Mouse (Mus musculus): ENCODE measurements around the gene Stard3.

Stard3 gene

GRCm38 (mm10) chr11:98400161-98400726 lies 42.1 kb downstream of the Stard3 start, which contains the start of gene Pgap3:
Gene Pgap3 (minus strand): TSS chr11:98400490.
- DNase-seq: peak; percentile 77 to 80

GRCm38 (mm10) chr11:98400816-98401215 lies 42.6 kb downstream of the Stard3 start:
- DNase-seq: no peak

GRCm38 (mm10) chr11:98406621-98407020 lies 48.5 kb downstream of the Stard3 start:
- DNase-seq: no peak

GRCm38 (mm10) chr11:98408872-98409271 lies 50.7 kb downstream of the Stard3 start:
- no peak for DNase-seq

GRCm38 (mm10) chr11:98409341-98409822 lies 51.2 kb downstream of the Stard3 start:
- DNase-seq: no peak

GRCm38 (mm10) chr11:98412273-98412796 lies 54.2 kb downstream of the Stard3 start, which contains the start of gene Erbb2:
Gene Erbb2 (plus strand): TSS chr11:98412470.
- no peak for DNase-seq

GRCm38 (mm10) chr11:98412797-98413301 lies 54.7 kb downstream of the Stard3 start:
- DNase-seq: no peak

GRCm38 (mm10) chr11:98413731-98414130 lies 55.6 kb downstream of the Stard3 start:
- no peak for DNase-seq

- DNase-seq: no peak
Measured at GRCm38 (mm10) chr11:98414162-98414561, 56.0 kb downstream of the Stard3 start.

- no peak for DNase-seq
Measured at GRCm38 (mm10) chr11:98417074-98417473, 58.9 kb downstream of the Stard3 start.

- no peak for DNase-seq
Measured at GRCm38 (mm10) chr11:98418273-98418672, 60.1 kb downstream of the Stard3 start.

GRCm38 (mm10) chr11:98418939-98419547 lies 60.9 kb downstream of the Stard3 start:
- DNase-seq: no peak

- DNase-seq: no peak
Measured at GRCm38 (mm10) chr11:98426592-98426991, 68.4 kb downstream of the Stard3 start.

GRCm38 (mm10) chr11:98428436-98428835 lies 70.3 kb downstream of the Stard3 start:
- DNase-seq: no peak

Measured in thymus, adult 18-20 months (tissue).